16 mouse cellular contexts compared by ENCODE assay signal in genomic region chr5:115003224-115003873, GRCm38 (mm10). TPM values are rescaled to one million over a fixed set of nuclear protein-coding genes. Genes with fewer than 3 reads are reported as not detected.
"Had no signal": no experiment of that assay in that cellular context is flagged by ENCODE, and none has a peak within 500 bp of the region (broad histone marks: within the 10 kb centered on the region; RNA-seq: fewer than 3 reads in every experiment).

No protein-coding gene starts in this region.

- H3K27me3 ChIP-seq: intestine, embryonic 15.5 days; limb, embryonic 15.5 days; neural tube, embryonic 13.5 days; stomach, embryonic 15.5 days had no signal

- H3K9me3 ChIP-seq: intestine, embryonic 15.5 days; limb, embryonic 15.5 days; midbrain, embryonic 10.5 days; neural tube, embryonic 13.5 days; stomach, embryonic 15.5 days had no signal

- H3K4me3 ChIP-seq: intestine, embryonic 15.5 days; limb, embryonic 15.5 days; midbrain, embryonic 10.5 days; neural tube, embryonic 13.5 days; stomach, embryonic 15.5 days had no signal

- H3K4me2 ChIP-seq: intestine, embryonic 15.5 days; limb, embryonic 15.5 days; neural tube, embryonic 13.5 days; stomach, embryonic 15.5 days had no signal

- H3K27ac ChIP-seq: intestine, embryonic 15.5 days; limb, embryonic 15.5 days; liver, embryonic 14.5 days; midbrain, embryonic 10.5 days; neural tube, embryonic 13.5 days; stomach, embryonic 15.5 days had no signal

- H3K4me1 ChIP-seq: intestine, embryonic 15.5 days; limb, embryonic 15.5 days; midbrain, embryonic 10.5 days; neural tube, embryonic 13.5 days; stomach, embryonic 15.5 days had no signal

- H3K36me3 ChIP-seq: intestine, embryonic 15.5 days; limb, embryonic 15.5 days; midbrain, embryonic 10.5 days; neural tube, embryonic 13.5 days; stomach, embryonic 15.5 days had no signal

- H3K9ac ChIP-seq: intestine, embryonic 15.5 days; limb, embryonic 15.5 days; liver, embryonic 14.5 days; neural tube, embryonic 13.5 days; stomach, embryonic 15.5 days had no signal

- DNase-seq: kidney, adult 18-20 months; lung, adult 18-20 months; retina, postnatal 1 day; right cerebral cortex, postnatal 4 days; thymus, postnatal 14 days had no signal

- ATAC-seq: intestine, embryonic 15.5 days; midbrain, embryonic 16.5 days had no signal

RNA-seq across cellular contexts. Expression of gene Hnf1a, which starts 32.5 kb away (rescaled TPM):
- total RNA-seq: layer of hippocampus, postnatal 25 days; left cerebral cortex, adult 8-10 months; left cerebral cortex, postnatal 25 days had no signal
- polyA plus RNA-seq: limb, embryonic 11.5 days; limb, embryonic 15.5 days had no signal
